Mouse (Mus musculus) hindbrain, embryonic 15.5 days (tissue): ENCODE results near the gene Gm4450. TPM values are rescaled to one million over a fixed set of nuclear protein-coding genes. Genes with fewer than 3 reads are reported as not detected.
"Not testable (repeated sequence)": the region's sequence is repeated elsewhere in the genome, so short reads cannot be mapped to it uniquely, and the experiment has no call there.

Experiments
- ATAC-seq: fragments of 200-750 bp; cut with Nextera tagmentation; 2 replicates; pipeline ENCODE4 v1.8.0; 2017; ENCODE audit warnings: low read depth, moderate number of reproducible peaks, moderate TSS enrichment; ENCODE audit not compliant: low FRiP score
- H3K27ac ChIP-seq: fragments of 300-500 bp; sonication (generic); replicated peaks from 2 replicates; pipeline ENCODE4 v1.5.1; 2015; ENCODE audit warnings: mild to moderate bottlenecking, inconsistent platforms
- H3K27me3 ChIP-seq: fragments of 300-500 bp; sonication (generic); 2 replicates; pipeline ENCODE4 v1.6.1; 2015; ENCODE audit warnings: control low read depth, inconsistent platforms
- H3K36me3 ChIP-seq: fragments of 300-500 bp; sonication (generic); 2 replicates; pipeline ENCODE4 v1.6.1; 2015; ENCODE audit warnings: control low read depth, inconsistent platforms
- H3K4me1 ChIP-seq: fragments of 300-500 bp; sonication (generic); replicated peaks from 2 replicates; pipeline ENCODE4 v1.6.1; 2015; ENCODE audit warnings: control low read depth, inconsistent platforms
- H3K4me2 ChIP-seq: fragments of 300-500 bp; sonication (generic); 2 replicates; pipeline ENCODE4 v1.6.1; 2015; ENCODE audit warnings: moderate library complexity, mild to moderate bottlenecking, inconsistent platforms
- H3K4me3 ChIP-seq: fragments of 300-500 bp; sonication (generic); 2 replicates; pipeline ENCODE4 v1.5.1; 2015; ENCODE audit warnings: mild to moderate bottlenecking, inconsistent platforms
- H3K9ac ChIP-seq: fragments of 300-500 bp; sonication (generic); 2 replicates; pipeline ENCODE4 v1.6.1; 2015; ENCODE audit warnings: inconsistent platforms
- H3K9me3 ChIP-seq: fragments of 300-500 bp; sonication (generic); 2 replicates; pipeline ENCODE4 v1.6.1; 2016; ENCODE audit warnings: control low read depth, inconsistent platforms
- WGBS: fragments of 180-500 bp; shearing (Covaris S2); methylation state at CpG from one replicate; pipeline ENCODE4 v1.1.7; 2015; 5-methylcytosine and 5-hydroxymethylcytosine counted together
- polyA plus RNA-seq: library from polyadenylated mRNA; unstranded; fragments of >200 nt; fragmentation: Nextera tagmentation; extraction: Ambion mirVana; gene quantifications from 2 replicates; pipeline ENCODE4 v1.2.1, GENCODE M21; 2015

Gm4450 gene
- not detected in 2 replicates for polyA plus RNA-seq

DNA sequence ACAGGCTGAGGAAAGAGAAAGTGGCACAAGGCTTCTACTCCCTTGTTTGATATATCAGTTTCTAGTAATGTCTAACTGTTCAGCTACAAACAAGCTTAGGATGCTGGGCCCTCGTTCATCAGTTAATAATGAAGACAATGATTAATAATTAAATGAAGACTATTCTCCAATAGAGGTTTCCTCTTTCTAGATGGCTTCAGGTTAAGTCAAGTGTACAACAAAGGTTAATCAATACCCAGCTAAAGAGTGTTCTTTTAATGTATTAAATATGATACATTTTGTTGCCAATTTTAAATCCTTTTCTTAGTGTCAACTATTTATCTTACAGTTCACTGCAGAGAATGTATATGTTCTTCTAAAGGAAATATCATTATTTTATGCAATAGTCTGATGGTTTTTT lies at the start of gene Gm4450:
TSS of gene Gm4450 (minus strand) at position 101 of the 400 bp plus-strand sequence.
- not testable (repeated sequence) for H3K4me2 ChIP-seq

DNA sequence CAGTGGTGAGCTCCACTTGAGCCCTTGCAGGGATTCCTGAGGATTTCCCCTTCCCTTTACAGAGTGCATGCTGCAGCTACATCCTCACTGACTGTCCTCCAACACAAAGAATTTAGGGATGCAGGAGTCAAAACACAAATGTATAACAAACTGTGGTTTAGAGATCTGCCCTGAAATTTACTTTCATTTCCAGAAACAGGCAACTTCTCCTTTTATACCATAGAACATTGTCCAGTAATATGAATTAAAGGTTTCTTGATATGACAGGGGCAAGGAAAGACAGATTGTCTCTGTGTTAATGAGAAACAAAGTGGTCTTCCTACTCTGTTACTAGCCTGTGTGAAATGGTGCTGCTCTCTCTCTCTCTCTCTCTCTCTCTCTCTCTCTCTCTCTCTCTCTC lies 40.5 kb upstream of the Gm4450 start:
- not testable (repeated sequence) for H3K4me2 ChIP-seq, H3K9ac ChIP-seq, H3K9me3 ChIP-seq, H3K27ac ChIP-seq, ATAC-seq, H3K4me1 ChIP-seq, H3K36me3 ChIP-seq, H3K27me3 ChIP-seq, H3K4me3 ChIP-seq

More for the DNA sequence above, at the start of gene Gm4450:
- not testable (repeated sequence) for H3K27me3 ChIP-seq, H3K36me3 ChIP-seq, H3K4me3 ChIP-seq, ATAC-seq, H3K27ac ChIP-seq, H3K4me1 ChIP-seq, H3K9me3 ChIP-seq, H3K9ac ChIP-seq
- WGBS = 43% methylated on average over 1 of the region's 1 CpGs

DNA sequence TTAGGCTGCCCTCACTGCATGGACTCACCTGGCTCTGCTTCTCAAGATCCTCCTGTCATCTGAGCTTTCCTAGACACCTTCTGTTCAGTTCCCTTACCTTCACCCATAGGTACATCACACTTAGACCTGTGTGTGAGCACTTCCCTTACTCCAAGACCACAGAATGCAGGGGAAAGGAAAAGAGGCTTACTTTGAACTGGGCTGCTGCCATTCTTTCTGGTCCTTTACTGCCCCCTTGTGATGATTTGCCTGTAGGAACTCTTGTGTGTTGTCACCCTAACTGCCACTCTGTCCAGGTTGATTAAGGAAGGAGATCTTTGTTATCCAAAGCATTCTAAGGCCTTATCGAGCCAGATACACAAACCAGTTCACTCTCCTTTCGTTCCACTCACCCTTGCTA lies 39.8 kb upstream of the Gm4450 start:
- H3K4me2 ChIP-seq, H3K4me3 ChIP-seq, H3K27me3 ChIP-seq, H3K4me1 ChIP-seq, H3K36me3 ChIP-seq, H3K27ac ChIP-seq, H3K9ac ChIP-seq, H3K9me3 ChIP-seq: not testable (repeated sequence)
- ATAC-seq = peak; percentile 77
- WGBS = no CpG with 5 or more reads among the region's 2 CpGs

DNA sequence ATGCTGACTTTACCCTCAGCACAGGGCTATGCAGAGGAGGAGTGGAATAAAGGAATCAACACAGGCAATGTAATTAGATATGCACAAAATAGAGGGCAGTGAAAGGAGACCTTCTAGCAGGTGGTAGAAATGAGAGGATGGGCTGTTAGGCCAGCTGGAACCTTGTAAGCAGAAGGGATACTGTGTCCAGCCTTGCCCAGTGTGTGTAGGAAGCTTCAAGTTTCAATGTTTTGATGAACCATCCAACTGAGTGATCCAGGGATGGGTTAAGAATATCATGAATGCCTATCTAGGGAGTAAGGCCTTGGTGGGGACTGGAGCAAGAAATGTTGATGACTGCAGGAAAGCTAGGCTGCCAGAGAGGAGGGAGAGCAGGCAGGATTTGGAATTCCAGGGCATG lies 38.1 kb upstream of the Gm4450 start:
- not testable (repeated sequence) for H3K9me3 ChIP-seq, H3K4me3 ChIP-seq, H3K9ac ChIP-seq, H3K36me3 ChIP-seq, H3K4me2 ChIP-seq, H3K27ac ChIP-seq, H3K27me3 ChIP-seq, ATAC-seq, H3K4me1 ChIP-seq

DNA sequence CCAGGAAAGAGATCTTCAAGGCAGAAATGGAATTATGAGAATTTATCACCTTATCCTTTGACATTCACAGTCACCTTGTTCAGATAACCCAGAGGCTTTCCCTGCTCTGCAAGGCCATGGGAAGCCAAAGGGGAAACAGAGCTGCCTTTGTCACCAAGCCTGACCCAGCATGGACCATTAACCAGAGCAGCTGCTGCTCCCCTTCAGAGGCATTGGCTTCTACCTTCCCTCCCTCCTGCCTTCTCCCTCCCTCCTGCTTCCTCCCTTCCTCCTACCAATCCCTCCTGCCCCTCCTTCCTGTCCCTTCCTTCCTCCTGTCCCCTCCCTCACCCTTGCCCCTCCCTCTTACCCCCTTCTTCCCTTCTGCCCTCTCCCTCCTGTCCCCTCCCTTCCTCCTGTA lies 37.3 kb upstream of the Gm4450 start:
- ATAC-seq, H3K27ac ChIP-seq, H3K36me3 ChIP-seq, H3K4me2 ChIP-seq, H3K27me3 ChIP-seq, H3K4me1 ChIP-seq, H3K4me3 ChIP-seq, H3K9me3 ChIP-seq, H3K9ac ChIP-seq: not testable (repeated sequence)

DNA sequence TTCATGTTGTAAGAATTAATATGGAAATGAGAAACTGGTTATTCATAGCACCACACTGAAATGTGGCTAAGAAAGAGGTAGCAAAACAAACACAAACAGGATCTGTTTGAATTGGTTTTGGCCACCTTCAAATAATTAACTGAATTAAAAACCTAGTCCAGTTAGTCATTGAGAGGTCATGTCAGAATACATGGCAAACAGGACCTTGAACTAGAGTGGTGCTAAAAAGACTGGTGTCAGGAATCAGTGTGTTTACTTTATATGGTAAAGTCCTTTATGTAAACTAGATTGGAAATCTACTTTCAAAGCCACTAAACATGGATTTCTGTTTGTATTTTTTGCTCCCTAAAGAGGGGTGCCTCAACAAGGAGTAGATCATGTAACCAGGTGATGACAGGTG lies 14.6 kb upstream of the Gm4450 start:
- H3K36me3 ChIP-seq, H3K9me3 ChIP-seq, H3K4me3 ChIP-seq, H3K27ac ChIP-seq, H3K4me1 ChIP-seq, H3K9ac ChIP-seq, ATAC-seq, H3K4me2 ChIP-seq, H3K27me3 ChIP-seq: not testable (repeated sequence)

DNA sequence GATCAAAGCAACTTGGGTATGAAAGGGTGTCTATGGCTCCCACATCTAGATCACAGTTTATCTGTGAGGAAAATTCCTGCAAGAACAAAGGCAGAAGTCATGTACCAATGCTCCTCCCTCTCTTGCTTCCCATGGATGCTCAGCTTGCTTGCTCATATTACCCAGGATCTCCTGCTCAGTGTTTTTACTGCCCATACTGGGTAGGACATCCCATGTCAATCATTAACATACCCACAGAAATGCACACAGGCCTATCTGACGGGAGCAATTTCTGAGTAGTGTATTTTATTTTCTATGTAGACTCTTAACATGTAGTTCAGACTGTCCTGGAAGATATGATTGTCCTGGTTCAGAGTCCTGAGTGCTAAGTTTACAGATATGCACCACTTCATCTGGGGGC lies 14.1 kb upstream of the Gm4450 start:
- WGBS = no CpG with 5 or more reads among the region's 1 CpGs

DNA sequence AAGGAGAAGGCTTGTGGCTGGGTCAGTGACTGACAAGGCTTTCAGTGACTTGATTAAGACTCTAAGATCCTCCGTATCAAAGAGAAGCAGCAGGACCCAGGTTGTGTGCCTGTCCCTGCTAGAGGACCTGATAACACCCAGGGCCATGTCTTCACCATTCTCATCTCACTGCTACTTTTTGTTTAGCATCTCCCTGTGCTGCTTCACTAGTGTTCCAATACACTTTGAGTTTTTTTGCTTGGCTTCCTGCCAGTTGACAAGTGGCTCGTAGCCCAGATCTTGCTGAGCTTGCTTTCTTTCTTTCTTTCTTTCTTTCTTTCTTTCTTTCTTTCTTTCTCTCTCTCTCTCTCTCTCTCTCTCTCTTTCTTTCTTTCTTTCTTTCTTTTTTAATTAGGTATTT lies 12.4 kb upstream of the Gm4450 start:
- not testable (repeated sequence) for H3K9me3 ChIP-seq, H3K4me1 ChIP-seq, H3K36me3 ChIP-seq, H3K9ac ChIP-seq, H3K27ac ChIP-seq, H3K27me3 ChIP-seq, H3K4me3 ChIP-seq, H3K4me2 ChIP-seq, ATAC-seq
- WGBS = 50% methylated on average over 1 of the region's 2 CpGs

More for the DNA sequence above, 14.1 kb upstream of the Gm4450 start:
- H3K27ac ChIP-seq, ATAC-seq, H3K9ac ChIP-seq, H3K36me3 ChIP-seq, H3K4me3 ChIP-seq, H3K4me2 ChIP-seq, H3K27me3 ChIP-seq, H3K9me3 ChIP-seq, H3K4me1 ChIP-seq: not testable (repeated sequence)

DNA sequence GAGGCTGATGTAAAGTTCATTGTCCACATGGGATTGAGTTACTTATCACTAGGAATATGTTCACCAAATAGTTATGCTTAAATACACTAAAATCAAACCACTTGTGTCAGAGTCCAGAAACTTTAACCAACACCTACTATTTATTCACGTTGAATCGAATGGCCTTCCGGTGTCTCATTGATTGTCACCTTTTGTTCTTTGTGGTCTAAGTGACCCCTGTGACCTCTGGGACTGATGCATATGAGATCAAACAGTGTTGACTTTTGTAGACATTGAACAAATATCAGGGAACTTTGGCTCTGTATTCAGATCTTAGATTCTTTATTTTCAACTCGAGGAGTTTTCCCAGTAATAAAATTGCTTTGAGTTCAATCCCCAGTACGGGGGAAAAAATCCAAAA lies 3.1 kb downstream of the Gm4450 start:
- not testable (repeated sequence) for H3K36me3 ChIP-seq, H3K4me2 ChIP-seq, H3K9me3 ChIP-seq, H3K27ac ChIP-seq, H3K4me3 ChIP-seq, H3K9ac ChIP-seq, ATAC-seq, H3K27me3 ChIP-seq, H3K4me1 ChIP-seq
- WGBS = 69% methylated on average over 5 of the region's 5 CpGs

DNA sequence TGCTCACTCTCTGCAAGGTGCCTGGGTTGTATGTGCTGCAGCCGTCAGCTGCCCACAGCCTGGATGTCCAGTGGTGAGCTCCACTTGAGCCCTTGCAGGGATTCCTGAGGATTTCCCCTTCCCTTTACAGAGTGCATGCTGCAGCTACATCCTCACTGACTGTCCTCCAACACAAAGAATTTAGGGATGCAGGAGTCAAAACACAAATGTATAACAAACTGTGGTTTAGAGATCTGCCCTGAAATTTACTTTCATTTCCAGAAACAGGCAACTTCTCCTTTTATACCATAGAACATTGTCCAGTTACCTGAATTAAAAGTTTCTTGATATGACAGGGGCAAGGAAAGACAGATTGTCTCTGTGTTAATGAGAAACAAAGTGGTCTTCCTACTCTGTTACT lies 13.0 kb downstream of the Gm4450 start:
- not testable (repeated sequence) for H3K4me1 ChIP-seq, H3K9me3 ChIP-seq, H3K9ac ChIP-seq, H3K4me2 ChIP-seq, H3K27me3 ChIP-seq, ATAC-seq, H3K27ac ChIP-seq, H3K36me3 ChIP-seq, H3K4me3 ChIP-seq
- 90% methylated on average over 1 of the region's 1 CpGs for WGBS

DNA sequence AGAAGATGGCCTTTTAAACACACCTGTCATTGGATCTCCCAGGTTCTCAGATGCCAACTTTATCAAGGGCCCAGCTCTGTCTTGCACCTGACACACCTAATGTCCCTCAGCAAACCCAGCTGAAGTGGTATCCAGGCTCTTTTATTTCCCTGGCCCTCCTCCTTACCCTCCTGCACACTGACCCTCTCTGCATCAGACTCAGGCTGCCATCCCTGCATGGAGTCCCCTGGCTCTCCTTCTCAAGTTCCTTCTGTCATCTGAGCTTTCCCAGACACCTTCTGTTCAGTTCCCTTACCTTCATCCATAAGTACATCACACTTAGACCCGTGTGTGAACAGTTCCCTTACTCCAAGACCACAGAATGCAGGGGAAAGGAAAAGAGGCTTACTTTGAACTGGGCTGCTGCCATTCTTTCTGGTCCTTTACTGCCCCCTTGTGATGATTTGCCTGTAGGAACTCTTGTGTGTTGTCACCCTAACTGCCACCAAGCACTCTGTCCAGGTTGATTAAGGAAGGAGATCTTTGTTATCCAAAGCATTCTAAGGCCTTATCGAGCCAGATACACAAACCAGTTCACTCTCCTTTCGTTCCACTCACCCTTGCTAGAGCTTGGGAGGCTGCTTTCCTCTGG lies 13.7 kb downstream of the Gm4450 start:
- ATAC-seq = 0 out of 2 replicates have a peak, but pooled peaks have one; percentile 59
- 12% methylated on average over 3 of the region's 3 CpGs for WGBS
- not testable (repeated sequence) for H3K27me3 ChIP-seq, H3K27ac ChIP-seq, H3K4me2 ChIP-seq, H3K4me1 ChIP-seq, H3K36me3 ChIP-seq, H3K9me3 ChIP-seq, H3K4me3 ChIP-seq, H3K9ac ChIP-seq

DNA sequence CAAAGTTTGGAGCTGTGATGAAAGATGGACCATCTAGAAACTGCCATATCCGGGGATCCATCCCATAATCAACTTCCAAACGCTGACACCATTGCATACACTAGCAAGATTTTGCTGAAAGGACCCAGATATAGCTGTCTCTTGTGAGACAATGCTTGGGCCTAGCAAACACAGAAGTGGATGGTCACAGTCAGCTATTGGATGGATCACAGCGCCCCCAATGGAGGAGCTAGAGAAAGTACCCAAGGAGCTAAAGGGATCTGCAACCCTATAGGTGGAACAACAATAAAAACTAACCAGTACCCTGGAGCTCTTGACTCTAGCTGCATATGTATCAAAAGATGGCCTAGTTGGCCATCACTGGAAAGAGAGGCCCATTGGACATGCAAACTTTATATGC lies 14.7 kb downstream of the Gm4450 start:
- not testable (repeated sequence) for H3K4me3 ChIP-seq, H3K4me1 ChIP-seq, H3K9ac ChIP-seq, ATAC-seq, H3K4me2 ChIP-seq, H3K36me3 ChIP-seq, H3K27ac ChIP-seq, H3K27me3 ChIP-seq, H3K9me3 ChIP-seq
- 40% methylated on average over 3 of the region's 3 CpGs for WGBS

DNA sequence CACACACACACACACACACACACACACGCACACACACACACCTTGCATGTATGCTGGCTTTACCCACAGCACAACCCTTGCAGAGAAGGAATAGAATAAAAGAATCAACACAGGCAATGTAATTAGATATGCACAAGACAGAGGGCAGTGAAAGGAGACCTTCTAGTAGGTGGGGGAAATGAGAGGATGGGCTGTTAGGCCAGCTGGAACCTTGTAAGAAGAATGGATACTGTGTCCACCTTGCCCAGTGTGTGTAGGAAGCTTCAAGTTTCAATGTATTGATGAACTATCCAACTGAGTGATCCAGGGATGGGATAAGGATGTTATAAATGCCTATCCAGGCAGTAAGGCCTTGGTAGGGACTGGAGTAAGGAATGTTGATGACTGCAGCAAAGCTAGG lies 21.9 kb downstream of the Gm4450 start:
- Histone ChIP-seq H3K27me3 (no peaks in the 10 kb centered on the region), H3K9ac (no peak overlapping the region), H3K4me3 (no peak overlapping the region), H3K27ac (no peak overlapping the region), H3K4me2 (no peak overlapping the region), H3K9me3 (no peaks in the 10 kb centered on the region), H3K36me3 (no peaks in the 10 kb centered on the region), H3K4me1 (no peaks in the 10 kb centered on the region)
- 82% methylated on average over 1 of the region's 1 CpGs for WGBS
- no peak for ATAC-seq
